Mouse (Mus musculus): Measurements from ENCODE around the gene Negr1.

DNA sequence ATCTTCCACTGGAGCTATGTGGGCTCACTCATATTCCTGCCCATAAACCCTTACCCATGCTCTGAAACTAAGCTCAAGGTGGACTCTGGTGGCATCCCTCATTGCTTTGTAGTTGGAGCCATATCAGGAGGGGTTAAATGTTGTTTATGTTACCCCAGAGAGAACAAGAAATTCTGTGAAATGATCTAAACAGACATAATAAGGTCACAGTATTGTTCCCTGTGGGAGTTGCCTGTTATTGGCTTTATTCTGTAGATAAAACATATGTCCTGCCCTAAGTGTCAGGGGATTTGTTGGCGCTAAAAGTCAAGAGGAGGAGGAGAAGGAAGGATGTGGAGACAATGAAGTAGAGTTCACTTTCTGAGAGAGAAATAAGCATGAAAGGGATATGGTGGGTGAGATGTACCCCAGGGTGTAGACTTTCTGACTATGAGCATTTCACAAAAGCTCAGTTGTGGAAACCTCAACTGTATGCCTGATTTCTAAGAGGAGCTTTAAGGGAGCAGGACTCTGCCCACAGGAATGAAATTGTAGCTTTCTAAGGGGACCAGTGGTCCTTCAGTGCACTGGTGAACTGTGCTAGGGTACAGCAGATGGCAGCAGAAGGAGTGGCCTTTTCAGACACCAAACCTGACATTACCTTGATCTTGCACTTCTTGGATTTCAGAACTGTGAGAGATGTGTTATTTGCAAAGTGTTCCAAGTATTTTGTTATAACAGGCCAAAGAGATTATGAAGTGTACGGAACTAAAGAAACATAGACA is 368.3 kb downstream of the Negr1 start:
- TF ChIP-seq HCFC1 (IDR thresholded peaks at IDR 0.05; ENCODE audit: borderline replicate concordance, insufficient read depth, low read length) (no peak), CHD2 (IDR thresholded peaks at IDR 0.05; ENCODE audit: low read depth, low read length) (no peak), ZC3H11A (IDR thresholded peaks at IDR 0.05; ENCODE audit: borderline replicate concordance, low read depth, low read length) (no peak), ZNF384 (IDR thresholded peaks at IDR 0.05; ENCODE audit: low read depth, low read length) (no peak), MAFK (IDR thresholded peaks at IDR 0.05; ENCODE audit: insufficient read depth, low read depth, low read length) (no peak)

Data from ES-E14 (cell line).